ENCODE assay signal across 29 mouse cellular contexts in the genomic region with DNA sequence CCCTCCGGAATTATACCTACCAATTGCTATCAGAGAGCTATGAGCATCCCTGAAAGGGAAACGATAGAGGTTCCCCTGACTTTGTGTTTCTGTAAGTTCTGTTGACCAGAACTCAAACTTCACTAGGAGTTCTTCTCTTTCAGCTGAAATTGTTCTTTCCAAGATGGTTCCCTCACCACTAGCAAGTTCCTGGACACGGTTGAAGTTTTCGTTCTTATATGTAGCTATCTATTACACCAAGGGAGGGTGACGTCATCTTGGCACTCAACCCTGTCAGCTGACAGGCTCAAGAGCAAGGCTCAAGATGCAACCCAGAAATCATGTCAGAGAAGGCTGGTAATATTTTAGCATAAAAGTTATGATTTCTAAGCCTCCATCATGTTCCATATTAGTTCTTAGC.
"Had no signal": no experiment of that assay in that cellular context is flagged by ENCODE, and none has a peak within 500 bp of the region (broad histone marks: within the 10 kb centered on the region; RNA-seq: fewer than 3 reads in every experiment).

No protein-coding gene starts in this region.

- H3K9ac ChIP-seq: heart, embryonic 13.5 days; heart, embryonic 15.5 days; hindbrain, embryonic 12.5 days; hindbrain, embryonic 14.5 days; intestine, embryonic 15.5 days; kidney, embryonic 15.5 days; limb, embryonic 13.5 days; limb, embryonic 15.5 days; liver, embryonic 12.5 days; liver, embryonic 14.5 days had no signal

- H3K27me3 ChIP-seq: heart, embryonic 13.5 days; heart, embryonic 15.5 days; hindbrain, embryonic 12.5 days; intestine, embryonic 15.5 days; kidney, embryonic 15.5 days; limb, embryonic 13.5 days; limb, embryonic 15.5 days; liver, embryonic 12.5 days had no signal

- H3K36me3 ChIP-seq: hindbrain, embryonic 10.5 days; hindbrain, embryonic 12.5 days; intestine, embryonic 15.5 days; liver, embryonic 12.5 days had no signal

- H3K4me3 ChIP-seq: gastrocnemius, adult 2 months; heart, embryonic 13.5 days; heart, embryonic 15.5 days; hindbrain, embryonic 10.5 days; hindbrain, embryonic 12.5 days; intestine, embryonic 15.5 days; kidney, embryonic 15.5 days; limb, embryonic 13.5 days; limb, embryonic 15.5 days; liver, embryonic 12.5 days had no signal

- H3K27ac ChIP-seq: gastrocnemius, adult 2 months; heart, embryonic 13.5 days; heart, embryonic 15.5 days; hindbrain, embryonic 10.5 days; hindbrain, embryonic 12.5 days; hindbrain, embryonic 14.5 days; intestine, embryonic 15.5 days; kidney, embryonic 15.5 days; kidney, postnatal 0 days; limb, embryonic 13.5 days; limb, embryonic 15.5 days; liver, embryonic 12.5 days; liver, embryonic 14.5 days had no signal

- H3K4me2 ChIP-seq: heart, embryonic 11.5 days; heart, embryonic 13.5 days; heart, embryonic 15.5 days; hindbrain, embryonic 12.5 days; hindbrain, embryonic 14.5 days; intestine, embryonic 15.5 days; kidney, embryonic 15.5 days; limb, embryonic 13.5 days; limb, embryonic 15.5 days; liver, embryonic 12.5 days had no signal

- H3K4me1 ChIP-seq: heart, embryonic 15.5 days; hindbrain, embryonic 10.5 days; hindbrain, embryonic 12.5 days; intestine, embryonic 15.5 days; kidney, embryonic 15.5 days; limb, embryonic 13.5 days; limb, embryonic 15.5 days; liver, embryonic 12.5 days had no signal

- H3K9me3 ChIP-seq: heart, embryonic 13.5 days; heart, embryonic 15.5 days; hindbrain, embryonic 10.5 days; hindbrain, embryonic 12.5 days; intestine, embryonic 15.5 days; kidney, embryonic 15.5 days; limb, embryonic 13.5 days; limb, embryonic 15.5 days; liver, embryonic 12.5 days had no signal

- ATAC-seq: hindbrain, embryonic 16.5 days; inflammation-experienced regulatory T-cells, adult 6 months; intestine, postnatal 0 days; liver, embryonic 12.5 days had no signal

- DNase-seq: gastrocnemius, adult 2 months; gastrocnemius, postnatal 10 days; gastrocnemius, postnatal 25 days; heart, adult 18-20 months; heart, postnatal 10 days; heart, postnatal 36 days; kidney, adult 18-20 months; kidney, adult 9 months; kidney, postnatal 14 days; kidney, postnatal 36 days; layer of hippocampus, adult 9-11 months; layer of hippocampus, postnatal 36 days; left cerebral cortex, postnatal 4 days had no signal
